In the genomic region with DNA sequence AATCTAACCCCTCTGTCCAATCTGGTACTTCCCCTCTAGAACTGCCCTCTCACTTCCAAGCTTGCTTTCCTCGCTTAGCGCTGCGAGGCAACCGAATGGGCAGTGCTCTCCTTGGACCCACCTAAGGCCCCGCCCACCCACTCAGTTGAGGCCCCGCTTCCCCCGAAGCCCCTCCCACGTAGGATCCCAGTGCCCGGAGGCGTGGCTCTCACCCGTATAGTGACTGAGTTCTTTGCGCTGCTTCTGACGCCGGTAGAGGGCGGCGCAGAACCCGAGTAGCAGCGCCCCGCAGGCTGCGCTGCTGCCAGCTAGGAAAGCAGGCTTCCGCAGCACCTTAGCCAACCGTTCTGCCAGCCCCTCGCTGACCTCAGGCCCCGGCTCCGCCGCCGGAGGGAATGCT, we compare ENCODE assay signal across 8 mouse cellular contexts. TPM values are rescaled to one million over a fixed set of nuclear protein-coding genes. Genes with fewer than 3 reads are reported as not detected.
DNase-seq lines count a peak whose midpoint lies in the region; ATAC-seq and TF ChIP-seq lines count a peak whose summit lies in the region.

No protein-coding gene starts in this region.

- under 1% methylated on average over 27 of the region's 27 CpGs for WGBS in heart, embryonic 14.5 days
- WGBS in kidney, postnatal 0 days, result under 1% methylated on average over 27 of the region's 27 CpGs
- WGBS in liver, embryonic 13.5 days (ENCODE audit: insufficient replicate concordance), result under 1% methylated on average over 27 of the region's 27 CpGs
- WGBS in stomach, embryonic 16.5 days, result under 1% methylated on average over 27 of the region's 27 CpGs

- H3K36me3 ChIP-seq in heart, embryonic 14.5 days (ENCODE audit: control insufficient read depth, insufficient read depth, low read length), result no peaks in the 10 kb centered on the region
- no peaks in the 10 kb centered on the region for H3K36me3 ChIP-seq in kidney, postnatal 0 days (ENCODE audit: insufficient read depth, low read length)
- H3K36me3 ChIP-seq in liver, embryonic 13.5 days, result no peaks in the 10 kb centered on the region
- no peaks in the 10 kb centered on the region for H3K36me3 ChIP-seq in stomach, embryonic 16.5 days (ENCODE audit: control insufficient read depth, insufficient read depth, low read length)

- peak overlapping the region; percentile 64 for H3K4me2 ChIP-seq in heart, embryonic 14.5 days (ENCODE audit: low read length)
- peak overlapping the region; percentile 59 for H3K4me2 ChIP-seq in kidney, postnatal 0 days (ENCODE audit: low read length)
- H3K4me2 ChIP-seq in liver, embryonic 13.5 days, result peak overlapping the region; percentile 62
- H3K4me2 ChIP-seq in stomach, embryonic 16.5 days (ENCODE audit: low read depth, low read length), result peak overlapping the region; percentile 57

- no peak for TF ChIP-seq POLR2A in bone marrow macrophage, adult 2 months (IDR thresholded peaks at IDR 0.05; ENCODE audit: borderline replicate concordance, low read depth, low read length)
- TF ChIP-seq POLR2A in embryonic fibroblast, embryonic 13.5 days (IDR thresholded peaks at IDR 0.05; ENCODE audit: low read depth, low read length), result no peak

- no peaks in the 10 kb centered on the region for H3K27me3 ChIP-seq in heart, embryonic 14.5 days (ENCODE audit: control insufficient read depth, insufficient read depth, low read length)
- H3K27me3 ChIP-seq in kidney, postnatal 0 days (ENCODE audit: insufficient read depth, low read length), result no peaks in the 10 kb centered on the region
- H3K27me3 ChIP-seq in liver, embryonic 13.5 days, result peaks cover 16% of the 10 kb centered on the region; the same call in 1 of the 2 replicates
- no peaks in the 10 kb centered on the region for H3K27me3 ChIP-seq in stomach, embryonic 16.5 days (ENCODE audit: control insufficient read depth, insufficient read depth, low read length)

- peak overlapping the region; percentile 44 for H3K4me3 ChIP-seq in bone marrow macrophage, adult 2 months (ENCODE audit: insufficient read depth, low read length)
- no peak overlapping the region for H3K4me3 ChIP-seq in embryonic fibroblast, embryonic 13.5 days (ENCODE audit: insufficient read depth, low read length)
- peak overlapping the region; percentile 26 to 30 for H3K4me3 ChIP-seq in heart, embryonic 14.5 days (ENCODE audit: control insufficient read depth in 1 of 2, insufficient read depth in 1 of 2, low read depth in 1 of 2, low read length in 2 of 2)
- H3K4me3 ChIP-seq in kidney, postnatal 0 days (replicated peaks; ENCODE audit: low read depth, low read length), result peak overlapping the region; percentile 20; the same call in 1 of the 2 replicates
- H3K4me3 ChIP-seq in liver, embryonic 13.5 days (replicated peaks), result peak overlapping the region; percentile 38
- peak overlapping the region; percentile 40 for H3K4me3 ChIP-seq in stomach, embryonic 16.5 days (replicated peaks; ENCODE audit: low read length)

- DNase-seq in CD4-positive helper T cell, adult 2 months (ENCODE audit: low read depth, low spot score), result peak; percentile 83
- DNase-seq in kidney, postnatal 0 days (ENCODE audit: low spot score), result peak; percentile 96
- DNase-seq in liver, embryonic 13.5 days, result peak; percentile 69
- DNase-seq in natural killer cell, adult 2 months (ENCODE audit: low spot score in 2 of 2), result peak; percentile 68 to 75

- peak; percentile 85 for ATAC-seq in heart, embryonic 14.5 days (ENCODE audit: insufficient number of reproducible peaks, insufficient read depth, low FRiP score, low read depth)
- ATAC-seq in kidney, postnatal 0 days (replicated peaks; ENCODE audit: low FRiP score, low read depth), result peak; percentile 93
- peak; percentile 86 for ATAC-seq in liver, embryonic 13.5 days (ENCODE audit: low read depth)
- peak; percentile 95 for ATAC-seq in stomach, embryonic 16.5 days (ENCODE audit: insufficient read depth, low FRiP score)

- peak overlapping the region; percentile 56 for H3K9ac ChIP-seq in heart, embryonic 14.5 days (ENCODE audit: low read length)
- H3K9ac ChIP-seq in kidney, postnatal 0 days (ENCODE audit: low read depth, low read length), result 0 out of 2 replicates have a peak overlapping the region, but pooled peaks have one; percentile 10
- H3K9ac ChIP-seq in liver, embryonic 13.5 days, result no peak overlapping the region
- peak overlapping the region; percentile 55; the same call in 1 of the 2 replicates for H3K9ac ChIP-seq in stomach, embryonic 16.5 days (ENCODE audit: low read length)

- H3K9me3 ChIP-seq in heart, embryonic 14.5 days (ENCODE audit: control insufficient read depth, low read length), result no peaks in the 10 kb centered on the region
- no peaks in the 10 kb centered on the region for H3K9me3 ChIP-seq in kidney, postnatal 0 days (replicated peaks; ENCODE audit: low read length)
- H3K9me3 ChIP-seq in liver, embryonic 13.5 days (replicated peaks), result no peaks in the 10 kb centered on the region
- no peaks in the 10 kb centered on the region for H3K9me3 ChIP-seq in stomach, embryonic 16.5 days (replicated peaks; ENCODE audit: control insufficient read depth, low read length)

- peak; percentile 16; the same call in 1 of the 2 replicates for TF ChIP-seq CTCF in bone marrow macrophage, adult 2 months (IDR thresholded peaks at IDR 0.05; ENCODE audit: low read depth, low read length)
- 0 out of 2 replicates have a peak, but pooled peaks have one; percentile 18 for TF ChIP-seq CTCF in embryonic fibroblast, embryonic 13.5 days (IDR thresholded peaks at IDR 0.05; ENCODE audit: borderline replicate concordance, insufficient read depth, low read length)
- peak; percentile 74 for TF ChIP-seq CTCF in kidney, postnatal 0 days (IDR thresholded peaks at IDR 0.05; ENCODE audit: low read depth)

- no peaks in the 10 kb centered on the region for H3K4me1 ChIP-seq in bone marrow macrophage, adult 2 months (ENCODE audit: control insufficient read depth, insufficient read depth, low read length)
- peaks cover 4% of the 10 kb centered on the region for H3K4me1 ChIP-seq in embryonic fibroblast, embryonic 13.5 days (ENCODE audit: control insufficient read depth, insufficient read depth, low read length)
- H3K4me1 ChIP-seq in heart, embryonic 14.5 days (ENCODE audit: control insufficient read depth in 2 of 2, insufficient read depth in 2 of 2, low read length in 2 of 2), result peaks cover 0 to 4% of the 10 kb centered on the region in 2 experiments; a peak in 1 of 4 replicates
- H3K4me1 ChIP-seq in kidney, postnatal 0 days (replicated peaks; ENCODE audit: insufficient read depth, low read length), result peaks cover 4% of the 10 kb centered on the region; the same call in 1 of the 2 replicates
- peaks cover 9% of the 10 kb centered on the region for H3K4me1 ChIP-seq in liver, embryonic 13.5 days (replicated peaks)
- H3K4me1 ChIP-seq in stomach, embryonic 16.5 days (ENCODE audit: control insufficient read depth, insufficient read depth, low read length), result no peaks in the 10 kb centered on the region

- H3K27ac ChIP-seq in bone marrow macrophage, adult 2 months (ENCODE audit: insufficient read depth, low read depth, low read length), result no peak overlapping the region
- H3K27ac ChIP-seq in embryonic fibroblast, embryonic 13.5 days (ENCODE audit: insufficient read depth, low read length), result no peak overlapping the region
- no peak overlapping the region for H3K27ac ChIP-seq in heart, embryonic 14.5 days (replicated peaks in 1 of 2; ENCODE audit: control insufficient read depth in 1 of 2, insufficient read depth in 1 of 2, low read depth in 2 of 2, low read length in 2 of 2)
- H3K27ac ChIP-seq in kidney, postnatal 0 days, result no peak overlapping the region
- no peak overlapping the region for H3K27ac ChIP-seq in liver, embryonic 13.5 days
- no peak overlapping the region for H3K27ac ChIP-seq in stomach, embryonic 16.5 days (ENCODE audit: low read length)

RNA-seq across cellular contexts. Expression of a gene that starts 12.4 kb away (rescaled TPM):
- not detected in 2 replicates for polyA plus RNA-seq in bone marrow macrophage, adult 2 months (2012; ENCODE audit: insufficient read depth, insufficient read length, missing spikeins)
- 0.56 and 0.77 TPM in 2 replicates for polyA plus RNA-seq in embryonic fibroblast, embryonic 13.5 days (2011; ENCODE audit: insufficient read length, low read depth, missing spikeins)
- 0.15 and 0.16 TPM in 2 replicates for polyA plus RNA-seq in heart, embryonic 14.5 days (2014; fragmentation: Nextera tagmentation; extraction: Ambion mirVana)
- polyA plus RNA-seq in kidney, postnatal 0 days (2015; fragmentation: Nextera tagmentation; extraction: Ambion mirVana), result 0.25 and 0.51 TPM in 2 replicates
- 0.12 and 0.13 TPM in 2 replicates for polyA plus RNA-seq in liver, embryonic 13.5 days (2015; fragmentation: Nextera tagmentation; extraction: Ambion mirVana)
- not detected in 2 replicates for polyA plus RNA-seq in stomach, embryonic 16.5 days (2015; fragmentation: Nextera tagmentation; extraction: Ambion mirVana)

RNA-seq across cellular contexts. Expression of a gene that starts 19.0 kb away (rescaled TPM):
- polyA plus RNA-seq in bone marrow macrophage, adult 2 months (2012; ENCODE audit: insufficient read depth, insufficient read length, missing spikeins), result 0.12 TPM in 1 of 2 replicates, not detected in the other
- polyA plus RNA-seq in embryonic fibroblast, embryonic 13.5 days (2011; ENCODE audit: insufficient read length, low read depth, missing spikeins), result not detected in 2 replicates
- polyA plus RNA-seq in heart, embryonic 14.5 days (2014; fragmentation: Nextera tagmentation; extraction: Ambion mirVana), result 10.4 and 11.3 TPM in 2 replicates
- polyA plus RNA-seq in kidney, postnatal 0 days (2015; fragmentation: Nextera tagmentation; extraction: Ambion mirVana), result 17.5 and 19.4 TPM in 2 replicates
- 2.0 and 2.5 TPM in 2 replicates for polyA plus RNA-seq in liver, embryonic 13.5 days (2015; fragmentation: Nextera tagmentation; extraction: Ambion mirVana)
- polyA plus RNA-seq in stomach, embryonic 16.5 days (2015; fragmentation: Nextera tagmentation; extraction: Ambion mirVana), result 12.3 and 13.3 TPM in 2 replicates

RNA-seq across cellular contexts. Expression of a gene that starts 53.5 kb away (rescaled TPM):
- not detected in 2 replicates for polyA plus RNA-seq in bone marrow macrophage, adult 2 months (2012; ENCODE audit: insufficient read depth, insufficient read length, missing spikeins)
- polyA plus RNA-seq in embryonic fibroblast, embryonic 13.5 days (2011; ENCODE audit: insufficient read length, low read depth, missing spikeins), result 0.44 TPM in 1 of 2 replicates, not detected in the other
- not detected in 2 replicates for polyA plus RNA-seq in heart, embryonic 14.5 days (2014; fragmentation: Nextera tagmentation; extraction: Ambion mirVana)
- polyA plus RNA-seq in kidney, postnatal 0 days (2015; fragmentation: Nextera tagmentation; extraction: Ambion mirVana), result 0.09 and 0.16 TPM in 2 replicates
- polyA plus RNA-seq in liver, embryonic 13.5 days (2015; fragmentation: Nextera tagmentation; extraction: Ambion mirVana), result 0.06 TPM in 1 of 2 replicates, not detected in the other
- 0.19 TPM in 1 of 2 replicates, not detected in the other for polyA plus RNA-seq in stomach, embryonic 16.5 days (2015; fragmentation: Nextera tagmentation; extraction: Ambion mirVana)

Comparison
In these comparisons a context has a peak if more than half of its experiments do, and no peak if none do; other contexts are left out.
1. CTCF ChIP-seq: peak in every context shown above with its lines; median percentile 74 in kidney, postnatal 0 days; 18 in embryonic fibroblast, embryonic 13.5 days; 16 in bone marrow macrophage, adult 2 months.